Mouse (Mus musculus) liver (tissue): ENCODE measurements at regions not wholly inside any gene's neighbourhood (a gene's known extent, or its start where the extent isn't known, plus 50 kb on each side); places are given as distances from the start of the nearest gene placed in this dataset.

Source experiments
- DNase-seq: peaks from one replicate; pipeline ENCODE4 v3.0.0-alpha.2; 2020; ENCODE audit warnings: mixed read lengths

DNA sequence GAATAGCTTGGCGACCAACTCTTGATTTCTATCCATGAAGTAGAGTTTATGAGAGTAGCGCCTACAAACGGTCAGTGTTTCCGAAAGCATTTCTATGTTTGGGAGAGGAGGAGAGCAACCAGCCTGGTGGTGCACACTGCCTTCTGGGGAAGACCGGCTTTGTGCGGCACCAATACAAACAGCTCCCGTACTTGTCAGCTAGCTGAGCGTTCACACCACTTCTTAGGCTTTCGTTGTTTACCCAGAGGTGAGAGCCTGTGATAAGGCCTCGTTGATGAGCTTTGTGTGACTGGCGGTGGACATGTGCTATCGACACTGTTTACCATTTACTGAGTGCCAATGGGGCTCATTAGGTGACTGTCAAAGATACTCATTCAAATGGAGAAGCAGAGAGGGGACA lies 162.0 kb downstream of the Chic2 start:
- DNase-seq, result no peak

DNA sequence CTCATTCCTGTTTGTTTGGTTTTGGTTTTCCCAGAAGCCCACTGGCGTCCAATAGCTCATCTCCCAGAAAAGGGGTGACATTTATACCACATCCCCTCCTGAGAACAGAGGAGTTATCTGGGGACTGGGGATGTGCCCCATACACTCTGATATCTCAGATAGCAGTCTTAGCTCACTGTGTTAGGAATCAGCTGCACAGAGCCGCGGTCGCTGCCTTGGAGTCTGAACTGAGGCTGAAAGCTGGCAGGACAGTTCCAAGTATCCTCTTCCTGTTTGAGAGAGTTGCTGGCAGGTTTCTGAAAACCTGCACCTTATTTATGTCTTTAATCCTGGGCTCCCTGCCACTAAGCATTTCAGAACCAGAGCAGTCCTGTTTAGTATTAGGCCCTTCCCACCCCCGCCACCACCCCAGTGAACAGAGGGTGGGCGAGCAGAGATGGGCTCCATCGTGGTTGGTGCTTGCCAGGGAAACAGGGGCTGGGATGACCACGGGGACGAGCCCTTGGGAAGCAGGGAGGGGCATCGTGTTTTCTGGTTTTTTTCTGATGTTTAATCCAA lies 163.8 kb downstream of the Chic2 start:
- DNase-seq, result no peak

GRCm38 (mm10) chr5:74880048-74880437 lies 164.5 kb downstream of the Chic2 start:
- no peak for DNase-seq

- DNase-seq, result no peak
Measured at GRCm38 (mm10) chr5:74879098-74880047, 165.2 kb downstream of the Chic2 start.

DNA sequence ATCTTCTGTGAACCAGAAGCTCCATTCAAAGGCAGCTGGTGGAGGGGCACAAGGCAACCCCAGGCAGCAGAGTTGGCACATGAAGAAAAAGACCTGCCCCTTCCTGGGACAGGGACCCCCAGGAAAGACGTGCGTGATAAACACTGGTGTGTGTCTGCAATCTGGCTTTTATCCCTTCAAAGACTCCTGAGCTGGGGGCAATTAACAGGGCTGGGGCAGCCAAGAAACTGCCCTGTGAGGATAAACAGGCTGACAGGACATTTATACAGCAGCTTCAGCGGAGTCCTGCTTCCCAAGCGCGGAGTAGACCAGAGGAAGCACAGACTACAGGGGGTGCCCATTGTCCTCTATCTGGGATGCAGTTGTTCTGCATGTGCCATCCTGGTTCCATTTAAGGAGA lies 167.0 kb downstream of the Chic2 start:
- DNase-seq, result no peak

GRCm38 (mm10) chr5:74877185-74877584 lies 167.4 kb downstream of the Chic2 start:
- no peak for DNase-seq

DNA sequence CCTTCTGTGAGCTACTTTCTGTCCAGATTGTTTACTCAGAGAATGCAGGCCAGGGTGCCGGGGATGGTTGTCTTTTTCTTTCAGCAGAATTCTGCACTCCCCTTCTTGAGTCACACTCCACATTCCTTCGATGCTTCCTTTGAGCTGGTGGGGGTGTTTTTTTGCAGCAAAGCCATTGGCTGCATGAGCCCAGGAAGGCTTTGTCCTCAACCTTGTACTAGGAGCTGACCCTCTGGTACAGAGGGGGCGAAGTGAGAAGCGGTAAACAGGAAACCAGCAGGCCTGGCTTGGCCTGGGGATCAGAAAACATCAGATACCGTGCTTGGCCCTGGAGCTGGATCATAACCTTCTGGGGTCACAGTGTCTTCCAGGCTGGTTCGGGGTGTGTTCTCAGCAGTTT lies 169.9 kb downstream of the Chic2 start:
- no peak for DNase-seq

DNA sequence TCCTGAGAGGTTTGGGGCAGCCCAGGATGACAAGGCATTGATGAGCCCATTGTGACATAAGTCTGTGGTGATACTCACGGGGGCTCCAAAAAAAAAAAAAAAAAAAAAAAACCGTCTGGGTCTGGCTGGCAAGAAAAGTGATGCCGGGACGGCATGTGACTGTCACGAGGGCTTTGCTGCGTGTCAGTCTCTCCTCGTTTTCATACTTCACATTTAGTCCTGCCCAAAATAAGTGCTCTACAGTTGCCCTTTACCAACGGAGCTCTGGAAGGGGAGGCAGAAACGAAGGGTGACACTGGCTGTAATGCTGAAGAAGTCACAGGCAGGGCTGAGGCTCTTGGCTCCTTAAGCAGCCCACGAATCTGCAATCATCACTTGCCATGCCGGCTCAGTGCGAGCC lies 167.9 kb upstream of the Lnx1 start:
- no peak for DNase-seq

- no peak for DNase-seq
Measured at GRCm38 (mm10) chr5:74867113-74867785, 164.5 kb upstream of the Lnx1 start.

GRCm38 (mm10) chr5:74866697-74867096 lies 164.0 kb upstream of the Lnx1 start:
- DNase-seq, result no peak

DNA sequence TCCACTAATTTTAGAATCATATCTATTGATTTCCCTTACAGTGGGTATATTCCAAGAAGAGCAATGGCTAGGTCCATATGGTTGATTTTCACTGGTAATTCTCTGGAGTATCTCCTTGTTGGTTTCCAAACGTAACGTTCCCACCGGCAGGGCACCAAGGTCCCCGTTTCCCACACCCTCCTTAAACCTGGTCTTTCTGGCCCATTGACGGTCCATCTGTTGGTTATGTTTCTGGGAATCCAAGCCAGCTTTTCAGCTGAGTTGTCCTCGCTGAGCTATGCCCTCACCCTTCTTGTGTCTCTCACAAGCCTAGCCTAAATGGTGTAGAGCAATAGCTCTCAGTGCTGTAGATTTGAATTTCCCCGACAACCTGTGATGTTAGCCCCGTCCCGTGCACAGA lies 162.7 kb upstream of the Lnx1 start:
- no peak for DNase-seq

DNA sequence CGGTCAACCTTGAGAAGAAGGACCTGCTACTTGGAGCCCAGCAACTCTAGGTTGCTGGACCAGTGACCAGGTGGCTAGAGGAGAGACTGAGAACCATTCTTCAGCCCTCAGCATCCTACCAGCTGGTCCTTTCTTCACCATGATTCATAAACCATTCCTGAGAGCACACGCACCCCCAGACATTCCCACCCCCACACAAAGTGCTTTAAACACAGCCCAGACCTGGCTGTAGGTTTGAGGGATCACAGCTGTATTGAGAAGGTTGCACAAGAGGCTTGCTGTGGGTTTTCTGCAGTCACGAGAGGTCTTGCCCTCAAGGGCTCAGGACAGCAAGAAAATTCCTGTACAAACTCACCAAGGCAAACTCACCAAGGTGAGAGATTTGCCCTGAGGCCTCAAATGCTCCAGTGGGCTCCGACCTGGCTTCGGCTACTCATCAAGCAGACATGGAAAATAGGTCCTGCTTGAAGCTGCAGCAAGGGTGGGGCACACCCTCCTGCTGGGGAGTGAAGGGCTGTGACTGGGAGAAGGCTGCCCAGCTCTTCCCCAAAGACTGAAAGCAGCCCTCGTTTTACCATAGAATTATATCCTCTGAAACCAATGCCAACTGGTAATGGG lies 161.9 kb upstream of the Lnx1 start:
- no peak for DNase-seq

GRCm38 (mm10) chr5:74861297-74861696 lies 158.6 kb upstream of the Lnx1 start:
- DNase-seq, result no peak

- no peak for DNase-seq
Measured at GRCm38 (mm10) chr5:74857861-74858260, 155.1 kb upstream of the Lnx1 start.

DNA sequence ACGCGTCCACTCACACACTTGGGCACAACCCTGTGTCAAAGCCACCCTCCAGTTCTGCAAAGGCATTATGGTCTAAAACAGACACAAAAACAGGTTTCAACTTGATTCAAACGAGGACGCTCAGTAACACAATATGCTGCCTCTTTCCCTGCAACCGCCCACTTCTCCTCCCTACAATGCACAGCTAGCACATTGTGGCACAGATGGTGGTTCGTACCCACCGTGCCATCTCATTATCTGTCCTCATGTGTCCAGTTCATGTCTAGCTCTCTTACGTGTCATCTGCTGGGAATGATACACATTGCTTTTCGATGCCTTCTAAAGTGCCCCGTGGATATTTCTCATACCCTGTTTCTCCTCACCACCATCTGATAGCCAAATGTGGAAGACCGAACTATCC lies 154.4 kb upstream of the Lnx1 start:
- no peak for DNase-seq

DNA sequence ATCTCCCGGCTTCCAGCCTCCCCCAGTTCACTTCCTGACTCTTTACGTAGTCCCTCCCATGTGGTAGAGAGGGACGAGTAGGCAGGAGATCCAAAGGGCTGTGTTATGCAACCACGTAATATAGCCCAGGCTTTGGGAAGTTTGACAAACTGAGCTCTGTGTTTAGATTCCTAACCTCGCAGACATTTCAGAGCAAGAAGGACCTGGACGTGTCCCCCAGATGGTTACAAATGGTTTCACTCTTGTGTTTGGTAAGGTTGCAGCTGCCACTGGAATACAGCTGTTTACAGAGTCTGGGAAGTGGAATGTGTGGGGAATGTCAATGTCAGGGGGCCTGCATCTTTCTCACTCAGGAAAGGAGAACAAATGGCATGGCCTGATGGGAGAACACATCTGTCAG lies 145.1 kb upstream of the Lnx1 start:
- no peak for DNase-seq

DNA sequence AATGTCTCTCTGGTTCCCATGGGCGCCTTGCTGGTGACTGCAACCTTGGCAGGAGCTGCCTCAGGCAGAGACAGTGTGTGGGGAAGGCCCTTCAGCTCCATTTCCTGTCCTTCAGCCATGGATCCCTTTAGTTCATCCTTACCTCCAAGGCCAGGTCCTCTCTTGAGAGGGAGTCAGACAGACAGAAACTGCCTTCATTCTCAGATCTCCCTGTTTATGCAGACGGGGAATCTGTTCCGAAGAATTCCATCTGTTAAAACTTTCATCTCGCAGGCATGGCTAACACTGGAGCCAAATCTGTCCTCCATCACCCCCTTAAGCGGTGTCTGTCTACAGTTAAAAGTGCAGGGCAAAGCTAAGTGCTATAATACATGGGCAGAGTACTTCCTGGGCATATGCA lies 144.0 kb upstream of the Lnx1 start:
- DNase-seq, result no peak

DNA sequence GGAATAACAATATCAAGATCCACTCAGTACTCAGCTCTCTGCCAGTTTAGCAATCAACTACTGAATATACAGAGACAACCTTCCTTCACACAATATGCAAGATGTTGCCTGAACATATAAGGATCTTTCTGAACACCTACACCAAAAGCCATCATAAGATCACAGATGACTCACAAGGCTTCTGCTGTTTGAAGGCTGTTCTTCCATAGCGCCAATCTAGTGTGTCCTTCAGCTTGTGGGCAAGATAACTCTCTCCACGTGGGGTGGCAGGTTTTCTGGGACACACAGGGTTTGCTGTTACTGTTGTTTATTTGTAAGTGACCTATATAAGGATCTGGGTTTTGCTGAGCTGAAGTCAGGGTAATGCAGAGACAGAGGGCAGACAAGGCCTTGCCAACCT lies 131.7 kb upstream of the Lnx1 start:
- no peak for DNase-seq

DNA sequence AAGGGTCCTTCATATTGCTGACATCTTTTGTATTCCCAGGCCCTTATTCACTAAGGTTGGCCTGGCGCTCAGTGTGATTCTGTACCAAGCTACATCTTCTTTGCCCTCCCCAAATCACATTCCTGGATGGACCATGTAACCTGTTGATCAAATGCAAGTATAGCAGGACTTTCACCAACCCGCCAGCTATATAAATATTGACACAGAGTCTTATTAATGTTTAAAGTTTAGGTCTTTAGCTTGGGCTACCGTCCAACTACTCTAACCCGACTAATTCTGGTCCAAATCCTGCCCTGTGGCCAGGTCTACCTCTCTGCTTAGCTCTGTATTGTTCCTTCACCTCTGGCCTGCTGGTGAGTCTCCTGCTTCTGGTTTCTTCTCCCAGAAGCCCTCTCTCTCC lies 131.2 kb upstream of the Lnx1 start:
- no peak for DNase-seq

DNA sequence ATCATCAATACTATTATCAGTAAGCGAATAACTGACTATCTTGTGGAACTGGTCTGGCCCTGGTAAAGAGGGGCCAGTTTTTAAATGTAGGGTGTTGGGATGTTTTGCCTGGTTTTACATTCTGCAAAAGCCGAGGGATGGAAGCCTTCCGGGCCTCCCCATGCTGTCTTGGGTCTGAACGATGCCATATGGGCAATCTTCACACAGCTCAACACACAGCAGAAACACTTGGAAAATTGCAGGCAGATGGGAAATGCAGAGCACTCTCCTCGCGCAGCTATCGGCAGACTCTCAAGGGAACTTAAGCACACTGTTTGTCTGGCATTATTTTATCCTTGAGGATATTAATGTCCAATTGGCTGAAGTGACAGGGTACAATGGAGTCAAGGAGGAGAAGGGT lies 129.3 kb upstream of the Lnx1 start:
- DNase-seq, result no peak

DNA sequence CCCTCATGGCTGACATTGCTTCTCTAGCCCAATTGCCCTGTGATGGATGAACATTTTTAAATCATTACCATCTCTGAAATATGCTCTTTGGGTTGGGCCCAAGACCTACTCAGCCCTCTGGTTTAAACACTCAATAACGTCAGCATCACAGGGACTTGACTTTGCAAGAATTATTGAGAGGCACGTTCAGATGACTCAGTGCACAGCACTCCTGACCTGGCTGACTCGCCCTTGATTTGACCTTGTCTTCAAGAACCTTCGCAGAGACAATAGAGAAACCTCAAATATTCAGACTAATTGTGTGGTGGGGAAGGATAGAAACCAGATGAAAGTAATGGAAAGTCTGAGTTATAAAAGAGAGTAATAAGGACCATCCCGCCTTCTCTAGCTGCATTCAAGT lies 127.9 kb upstream of the Lnx1 start:
- no peak for DNase-seq

DNA sequence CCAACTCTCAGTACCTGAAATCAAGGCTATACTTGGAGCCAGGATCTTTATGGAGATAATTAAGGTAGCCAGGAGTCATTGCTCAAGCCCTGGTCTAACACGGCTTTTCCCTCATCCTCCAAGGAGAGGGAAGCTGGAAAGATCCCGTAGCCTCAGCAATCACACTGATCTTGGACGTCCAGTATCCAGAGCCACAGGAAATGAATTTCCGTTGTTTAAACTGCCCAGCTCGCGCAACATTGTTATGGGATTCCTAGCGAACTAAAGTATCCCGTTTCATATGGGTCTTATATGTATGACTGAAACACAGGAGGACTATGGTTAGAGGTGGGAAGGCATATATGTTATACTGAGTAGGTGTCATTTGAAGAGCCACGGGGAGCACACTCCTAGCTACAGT lies 126.3 kb upstream of the Lnx1 start:
- no peak for DNase-seq

GRCm38 (mm10) chr5:74827944-74828343 lies 125.2 kb upstream of the Lnx1 start:
- no peak for DNase-seq
